Mouse (Mus musculus): Measurements from ENCODE around the gene Sdhaf1. TPM values are rescaled to one million over a fixed set of nuclear protein-coding genes. Genes with fewer than 3 reads are reported as not detected.

Gene Sdhaf1
- polyA plus RNA-seq, 1 experiment from 2014 or later, result 35.1 TPM

GRCm38 (mm10) chr7:30358378-30359186 lies 34.9 kb upstream of the Sdhaf1 start:
- TF ChIP-seq CTCF (IDR thresholded peaks at IDR 0.05; ENCODE audit: low read depth), result no peak
- 0 out of 2 replicates have a peak, but pooled peaks cover 8% of the 10 kb centered on the region for H3K36me3 ChIP-seq (ENCODE audit: insufficient read depth, low read length)
- H3K4me3 ChIP-seq (replicated peaks; ENCODE audit: low read depth, low read length), result no peak overlapping the region
- H3K4me1 ChIP-seq (replicated peaks; ENCODE audit: insufficient read depth, low read length), result peaks cover 28% of the 10 kb centered on the region
- H3K4me2 ChIP-seq (ENCODE audit: low read length), result peak overlapping the region; percentile 31; the same call in 1 of the 2 replicates
- H3K9ac ChIP-seq (ENCODE audit: low read depth, low read length), result no peak overlapping the region
- whole genome bisulfite sequencing, result 49% methylated on average over 7 of the region's 7 CpGs
- H3K27ac ChIP-seq, result peak overlapping the region; percentile 92
- DNase-seq (ENCODE audit: low spot score) (peak; percentile 46), ATAC-seq (replicated peaks; ENCODE audit: low FRiP score, low read depth) (no peak)
- no peaks in the 10 kb centered on the region for H3K9me3 ChIP-seq (replicated peaks; ENCODE audit: low read length)
- no peaks in the 10 kb centered on the region for H3K27me3 ChIP-seq (ENCODE audit: insufficient read depth, low read length)

DNA sequence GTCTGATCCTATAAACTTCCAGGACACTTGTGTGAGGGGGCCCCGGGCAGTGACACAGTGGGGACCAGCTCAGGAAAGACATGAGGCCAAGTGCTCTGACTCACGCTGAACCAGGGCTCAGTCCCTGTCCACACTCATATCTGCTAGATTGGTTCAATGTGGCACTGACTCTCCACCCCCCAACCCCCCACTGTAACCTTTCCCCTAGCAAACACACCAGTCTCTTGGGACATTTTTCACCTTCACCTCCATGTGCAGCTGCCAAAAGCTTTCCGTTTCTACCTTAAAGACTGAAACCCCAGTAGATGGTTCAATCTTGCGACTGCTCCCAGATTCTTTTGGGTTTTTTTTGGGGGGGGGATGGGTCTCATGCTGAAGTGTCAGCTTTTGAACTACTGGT lies 30.4 kb upstream of the Sdhaf1 start:
- Histone ChIP-seq H3K9ac (ENCODE audit: low read depth, low read length) (no peak overlapping the region; the same call in 1 of the 2 replicates), H3K4me1 (replicated peaks; ENCODE audit: insufficient read depth, low read length) (peaks cover under 1% of the 10 kb centered on the region; the same call in 1 of the 2 replicates), H3K27ac (no peak overlapping the region), H3K4me3 (replicated peaks; ENCODE audit: low read depth, low read length) (no peak overlapping the region), H3K4me2 (ENCODE audit: low read length) (no peak overlapping the region), H3K27me3 (ENCODE audit: insufficient read depth, low read length) (no peaks in the 10 kb centered on the region), H3K36me3 (ENCODE audit: insufficient read depth, low read length) (0 out of 2 replicates have a peak, but pooled peaks cover 8% of the 10 kb centered on the region), H3K9me3 (replicated peaks; ENCODE audit: low read length) (no peaks in the 10 kb centered on the region)
- TF ChIP-seq CTCF (IDR thresholded peaks at IDR 0.05; ENCODE audit: low read depth), result no peak
- no peak for DNase-seq (ENCODE audit: low spot score)
- ATAC-seq (replicated peaks; ENCODE audit: low FRiP score, low read depth), result no peak
- WGBS, result 66% methylated on average over 4 of the region's 4 CpGs

GRCm38 (mm10) chr7:30353279-30353822 lies 29.7 kb upstream of the Sdhaf1 start:
- Histone ChIP-seq H3K27ac (no peak overlapping the region), H3K9ac (ENCODE audit: low read depth, low read length) (no peak overlapping the region; the same call in 1 of the 2 replicates), H3K36me3 (ENCODE audit: insufficient read depth, low read length) (0 out of 2 replicates have a peak, but pooled peaks cover 8% of the 10 kb centered on the region), H3K4me1 (replicated peaks; ENCODE audit: insufficient read depth, low read length) (no peaks in the 10 kb centered on the region; the same call in 1 of the 2 replicates), H3K4me3 (replicated peaks; ENCODE audit: low read depth, low read length) (no peak overlapping the region), H3K4me2 (ENCODE audit: low read length) (no peak overlapping the region), H3K9me3 (replicated peaks; ENCODE audit: low read length) (no peaks in the 10 kb centered on the region), H3K27me3 (ENCODE audit: insufficient read depth, low read length) (no peaks in the 10 kb centered on the region)
- 8% methylated on average over 6 of the region's 6 CpGs for WGBS
- peak; percentile 72 for DNase-seq (ENCODE audit: low spot score)
- TF ChIP-seq CTCF (IDR thresholded peaks at IDR 0.05; ENCODE audit: low read depth), result peak; percentile 73
- ATAC-seq (replicated peaks; ENCODE audit: low FRiP score, low read depth), result no peak; the same call in 1 of the 2 replicates

DNA sequence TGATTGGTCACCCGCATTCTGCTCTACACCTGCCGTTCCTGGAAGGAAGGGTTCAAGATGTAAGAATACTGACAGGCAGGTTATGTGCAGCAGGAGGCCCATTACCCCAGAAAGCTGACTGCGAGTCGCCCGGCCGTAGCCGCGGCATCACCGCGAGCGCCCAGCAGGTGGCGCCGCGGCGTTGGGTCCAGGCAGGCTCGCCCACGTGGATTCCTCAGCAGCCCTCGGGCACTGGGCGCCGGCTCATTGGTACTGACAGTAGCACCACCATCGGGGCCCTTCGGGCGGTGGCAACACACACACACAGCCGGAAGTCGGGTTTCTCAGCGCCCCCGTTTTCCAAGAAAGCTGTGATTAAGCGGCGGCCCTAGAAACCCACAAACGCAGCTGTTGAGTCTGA lies 24.1 kb upstream of the Sdhaf1 start:
- Histone ChIP-seq H3K36me3 (ENCODE audit: insufficient read depth, low read length) (no peaks in the 10 kb centered on the region), H3K27me3 (ENCODE audit: insufficient read depth, low read length) (no peaks in the 10 kb centered on the region), H3K27ac (no peak overlapping the region), H3K9ac (ENCODE audit: low read depth, low read length) (no peak overlapping the region), H3K9me3 (replicated peaks; ENCODE audit: low read length) (no peaks in the 10 kb centered on the region), H3K4me3 (replicated peaks; ENCODE audit: low read depth, low read length) (no peak overlapping the region), H3K4me1 (replicated peaks; ENCODE audit: insufficient read depth, low read length) (no peaks in the 10 kb centered on the region), H3K4me2 (ENCODE audit: low read length) (no peak overlapping the region)
- TF ChIP-seq CTCF (IDR thresholded peaks at IDR 0.05; ENCODE audit: low read depth), result peak; percentile 81
- DNase-seq (ENCODE audit: low spot score), result peak; percentile 75
- 0 out of 2 replicates have a peak, but pooled peaks have one; percentile 29 for ATAC-seq (replicated peaks; ENCODE audit: low FRiP score, low read depth)
- WGBS, result under 1% methylated on average over 30 of the region's 30 CpGs

DNA sequence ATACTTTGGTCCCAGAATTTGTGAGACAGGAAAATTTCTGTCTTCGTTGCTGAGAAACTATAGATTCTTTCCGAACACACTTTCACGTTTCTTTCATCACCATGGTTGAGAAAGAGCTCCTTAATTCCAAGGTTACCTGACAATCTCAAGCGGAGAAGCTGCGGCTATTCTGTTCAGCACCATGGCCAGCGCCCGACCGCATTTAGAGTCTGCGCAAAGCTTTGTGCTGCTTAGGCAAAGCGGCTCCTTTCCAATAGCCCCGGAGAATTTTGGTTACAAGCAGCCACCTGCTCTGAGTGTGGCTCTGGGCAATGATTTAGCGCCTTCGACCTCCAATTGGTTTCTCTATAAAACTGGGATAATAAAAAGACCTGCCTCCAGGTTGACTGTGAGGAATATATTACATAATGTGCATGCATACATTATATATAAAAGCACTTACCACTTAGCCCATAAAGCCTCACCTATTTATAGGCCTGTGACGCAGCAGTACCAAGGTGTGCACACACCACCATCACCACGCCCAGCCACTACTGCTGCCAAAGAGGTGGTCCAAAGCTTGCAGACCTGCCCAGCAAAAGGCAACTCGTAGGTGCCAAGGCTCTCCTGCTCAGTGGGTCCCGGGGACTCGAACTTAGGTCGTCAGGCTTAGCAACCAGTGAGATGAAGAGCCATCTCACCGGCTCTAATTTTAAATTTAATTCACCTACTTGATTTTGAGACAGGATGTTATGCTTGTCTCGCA lies 23.1 kb upstream of the Sdhaf1 start:
- no peak overlapping the region for H3K9ac ChIP-seq (ENCODE audit: low read depth, low read length)
- H3K4me1 ChIP-seq (replicated peaks; ENCODE audit: insufficient read depth, low read length), result no peaks in the 10 kb centered on the region
- no peak overlapping the region for H3K27ac ChIP-seq
- no peaks in the 10 kb centered on the region for H3K27me3 ChIP-seq (ENCODE audit: insufficient read depth, low read length)
- 27% methylated on average over 21 of the region's 21 CpGs for WGBS
- DNase-seq (ENCODE audit: low spot score) (peak; percentile 81), ATAC-seq (replicated peaks; ENCODE audit: low FRiP score, low read depth) (no peak)
- H3K4me2 ChIP-seq (ENCODE audit: low read length), result no peak overlapping the region
- TF ChIP-seq CTCF (IDR thresholded peaks at IDR 0.05; ENCODE audit: low read depth), result no peak
- H3K4me3 ChIP-seq (replicated peaks; ENCODE audit: low read depth, low read length), result no peak overlapping the region
- no peaks in the 10 kb centered on the region for H3K9me3 ChIP-seq (replicated peaks; ENCODE audit: low read length)
- H3K36me3 ChIP-seq (ENCODE audit: insufficient read depth, low read length), result no peaks in the 10 kb centered on the region
